Mouse (Mus musculus): ENCODE data around the gene Trim62.

Gene Trim62

GRCm38 (mm10) chr4:128959676-128960075, 76.3 kb downstream of the Trim62 start:
- DNase-seq (ENCODE audit: low spot score) = no peak

Measured in ovary, postnatal 10 days (tissue).